Mouse (Mus musculus) heart, adult 9 months (tissue): ENCODE data around the gene Pnpla7.

ENCODE experiments used
- DNase-seq, 2 experiments: peaks; one replicate each; pipeline ENCODE4 v3.0.0; 2022; ENCODE audit warnings: low spot score in 2 of 2

Gene Pnpla7

DNA sequence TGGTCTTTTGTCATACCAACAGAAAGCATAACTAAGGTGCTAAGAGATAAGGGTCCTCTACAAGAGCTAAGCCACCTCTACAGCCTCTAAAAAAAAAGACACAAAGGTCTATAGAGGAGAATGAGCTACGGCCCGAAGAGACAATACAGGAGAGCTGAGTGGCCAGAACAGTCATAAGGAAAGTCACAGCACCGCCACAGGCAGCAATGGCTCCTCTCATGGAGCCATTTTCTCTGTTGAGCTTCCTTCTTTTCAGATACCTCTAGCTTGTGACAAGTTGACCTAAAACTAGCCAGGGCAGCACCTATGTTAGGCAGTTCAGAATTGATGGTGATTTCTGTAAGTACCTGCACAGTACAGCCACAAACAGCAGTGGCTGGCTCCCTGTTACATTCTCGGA, 90.7 kb downstream of the Pnpla7 start:
- DNase-seq: no peak

DNA sequence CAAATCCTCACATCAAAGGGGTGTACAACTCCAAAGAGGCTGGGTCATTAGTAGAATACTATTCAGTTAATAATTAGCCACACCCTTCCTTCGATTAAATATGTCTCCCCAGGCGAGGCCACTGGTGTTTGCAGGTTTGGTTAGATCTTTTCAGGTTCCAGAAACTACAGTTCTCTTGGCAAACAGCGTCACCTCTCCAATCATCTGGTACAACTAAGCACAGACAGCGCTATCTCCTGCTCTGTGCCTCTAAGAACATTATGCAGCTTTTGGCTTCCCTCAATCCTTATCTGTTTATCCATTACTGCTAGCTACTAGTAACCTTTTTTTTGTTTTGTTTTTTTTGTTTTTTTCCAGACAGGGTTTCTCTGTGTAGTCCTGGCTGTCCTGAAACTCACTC, 93.7 kb downstream of the Pnpla7 start:
- no peak for DNase-seq

DNA sequence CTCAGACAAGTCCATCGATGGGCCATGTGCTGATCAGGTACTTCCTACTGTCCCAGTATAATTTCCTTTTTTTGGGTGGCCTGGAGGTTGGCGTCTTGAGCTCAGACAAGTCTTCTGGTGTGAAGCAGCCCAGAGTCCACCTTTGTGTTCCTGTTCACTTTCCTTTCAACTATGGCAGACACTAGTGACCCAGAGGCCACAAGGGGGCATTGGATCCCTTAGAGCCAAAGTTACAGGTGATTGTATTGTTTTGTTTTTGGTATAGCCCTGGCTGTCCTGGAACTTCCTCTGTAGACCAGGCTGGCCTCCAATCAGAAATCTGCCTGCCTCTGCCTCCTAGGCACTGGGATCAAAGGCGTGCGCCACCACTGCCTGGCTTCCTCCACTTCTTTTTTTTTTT, 96.6 kb downstream of the Pnpla7 start:
- DNase-seq: no peak

DNA sequence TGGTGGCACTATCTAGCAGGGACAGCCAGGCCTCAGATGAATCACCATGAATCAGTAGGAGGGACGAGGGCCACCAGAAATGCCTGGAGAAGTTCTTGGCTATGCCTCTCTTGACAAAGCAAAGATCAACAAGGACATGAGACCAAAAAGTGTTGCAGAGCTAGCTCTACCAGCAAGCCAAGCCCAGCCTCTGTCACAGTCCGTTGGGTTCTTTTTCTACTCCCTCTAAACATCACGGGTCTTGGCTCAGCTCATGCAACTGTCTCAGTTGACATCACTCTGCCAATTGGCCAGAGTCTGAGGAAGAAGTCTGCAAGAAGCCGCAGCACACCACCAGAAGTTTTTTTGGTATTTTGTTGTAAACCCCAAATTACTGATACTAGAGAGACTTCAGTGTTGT, 99.7 kb downstream of the Pnpla7 start:
- DNase-seq: no peak

DNA sequence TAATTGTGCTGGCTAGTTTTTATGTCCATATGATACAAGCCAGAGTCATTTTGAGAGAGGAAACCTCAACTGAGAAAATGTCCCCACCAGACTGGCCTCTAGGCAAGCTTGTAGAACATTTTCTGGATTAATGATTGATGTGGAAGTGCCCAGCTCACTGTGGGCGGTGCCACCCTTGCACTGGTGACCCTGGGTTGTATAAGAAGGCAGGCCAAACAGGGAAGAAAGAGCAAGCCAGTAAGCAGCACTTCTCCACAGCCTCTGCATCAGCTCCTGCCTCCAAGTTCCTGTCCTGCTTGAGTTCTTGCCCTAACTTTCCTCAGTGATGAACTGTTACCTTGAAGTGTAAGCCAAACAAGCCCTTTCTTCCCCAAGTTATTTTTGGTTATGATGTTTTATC, 103.1 kb downstream of the Pnpla7 start:
- DNase-seq: no peak

DNA sequence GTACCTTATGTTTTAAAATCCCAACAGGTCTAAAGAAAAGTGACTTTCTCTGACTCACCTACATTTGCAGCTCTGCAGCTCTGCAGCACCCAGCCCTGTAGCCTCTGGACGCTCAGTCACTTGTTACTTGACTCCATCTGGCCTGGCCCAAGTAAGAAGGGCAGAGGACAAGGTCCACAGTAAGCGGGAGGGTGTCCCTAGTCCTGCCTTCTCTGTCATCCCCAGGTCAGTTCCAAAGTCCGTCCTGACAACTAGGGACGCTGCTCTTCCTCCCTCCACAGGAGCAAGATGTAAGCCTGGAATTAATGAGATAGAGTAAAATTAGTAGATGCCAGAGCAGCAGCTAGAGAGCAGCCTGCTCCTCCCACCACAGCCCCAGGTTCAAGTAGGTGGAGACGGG, 104.2 kb downstream of the Pnpla7 start, which contains the start of gene Entpd8:
TSS of gene Entpd8 (plus strand) at position 229 of the 400 bp plus-strand sequence.
- no peak for DNase-seq

DNA sequence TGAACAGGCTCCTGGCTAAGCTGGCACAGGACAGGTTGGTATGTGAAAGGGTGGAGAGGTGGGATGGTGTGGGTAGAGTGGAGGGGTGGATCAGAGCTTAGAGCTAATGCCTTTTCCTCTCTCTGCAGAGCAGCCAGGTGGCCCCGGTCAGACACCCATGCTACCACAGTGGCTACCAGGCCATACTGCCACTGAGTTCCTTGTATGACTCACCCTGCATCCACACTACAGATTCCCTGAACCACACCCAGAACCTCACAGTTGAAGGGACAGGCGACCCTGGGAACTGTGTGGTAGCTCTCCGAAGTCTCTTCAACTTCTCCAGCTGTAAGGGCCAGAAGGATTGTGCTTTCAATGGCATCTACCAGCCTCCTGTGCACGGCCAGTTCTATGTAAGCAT, 107.9 kb downstream of the Pnpla7 start:
- DNase-seq: no peak

DNA sequence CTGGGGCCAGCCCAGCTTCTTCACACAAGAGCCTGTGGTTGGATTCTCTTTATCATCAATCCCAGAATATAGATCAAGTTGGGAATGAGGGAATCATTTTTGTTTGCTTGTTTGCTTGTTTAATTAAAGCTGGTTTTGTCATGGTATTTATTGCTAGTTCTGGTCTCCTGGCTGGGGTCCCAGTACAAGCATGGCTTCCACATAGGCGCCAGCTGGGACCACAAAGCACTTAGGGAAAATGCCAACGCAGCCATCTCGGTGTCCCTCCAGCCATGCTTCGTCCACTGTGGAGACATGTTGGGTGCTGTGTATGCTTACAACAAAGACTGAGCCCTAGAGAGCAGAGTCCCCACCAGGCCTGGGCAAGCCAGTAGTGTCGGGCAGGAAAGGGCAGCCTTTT, 109.7 kb downstream of the Pnpla7 start:
- DNase-seq: no peak

DNA sequence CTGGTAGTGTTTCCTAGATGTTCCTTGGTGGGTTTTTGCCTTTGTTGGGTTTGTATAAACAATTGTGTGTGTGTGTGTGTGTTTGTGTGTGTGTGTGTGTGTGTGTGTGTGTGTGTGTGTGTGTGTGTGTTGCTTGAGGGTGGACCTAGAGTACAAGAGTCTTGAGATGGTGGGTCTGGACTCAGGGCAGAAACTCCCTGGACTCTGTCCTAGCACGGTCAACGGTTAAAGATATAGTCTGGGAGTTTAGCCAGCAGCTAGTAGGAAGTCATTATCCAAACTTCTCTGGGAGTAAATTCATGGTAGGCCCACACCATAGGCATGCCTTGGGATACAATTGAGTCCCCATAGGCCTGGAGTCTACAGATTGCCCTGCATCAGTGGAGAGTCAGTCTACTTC, 112.0 kb downstream of the Pnpla7 start:
- DNase-seq: no peak

DNA sequence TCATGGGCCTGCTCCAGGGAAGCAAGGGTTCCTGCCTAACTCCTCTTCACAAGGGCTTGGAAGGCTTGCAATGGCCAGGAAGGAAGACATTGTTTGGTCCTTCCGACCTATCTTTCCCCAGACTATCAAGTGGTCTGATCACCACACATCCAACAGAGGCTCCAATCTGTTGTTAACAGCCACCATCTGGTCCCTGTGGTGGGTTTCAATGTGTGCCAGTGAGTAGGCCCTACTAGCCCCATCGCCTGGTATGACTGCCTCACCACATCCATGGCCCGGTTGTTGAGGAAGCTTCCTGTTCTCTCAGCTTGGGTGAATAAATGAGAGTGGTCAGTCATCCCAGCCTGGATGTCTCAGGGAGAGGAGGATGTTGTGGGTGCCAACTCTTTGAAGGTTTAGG, 112.8 kb downstream of the Pnpla7 start:
- no peak for DNase-seq

DNA sequence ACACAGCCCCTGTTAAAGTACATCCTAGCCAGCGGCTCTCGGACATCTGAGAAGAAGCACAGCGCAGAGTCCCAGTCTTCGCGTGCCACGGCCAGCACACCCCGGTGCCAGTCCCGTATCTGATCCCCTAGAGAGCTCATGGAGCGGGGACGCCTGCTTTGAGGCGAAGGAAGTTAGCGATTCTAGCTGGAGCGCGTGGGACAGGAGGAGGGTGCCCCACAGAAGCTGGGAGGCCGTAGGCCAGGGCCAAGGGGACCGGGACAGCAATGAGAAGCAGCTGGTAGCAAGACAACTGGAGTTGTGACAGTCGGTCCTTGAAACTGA, 118.9 kb downstream of the Pnpla7 start:
- DNase-seq: no peak

DNA sequence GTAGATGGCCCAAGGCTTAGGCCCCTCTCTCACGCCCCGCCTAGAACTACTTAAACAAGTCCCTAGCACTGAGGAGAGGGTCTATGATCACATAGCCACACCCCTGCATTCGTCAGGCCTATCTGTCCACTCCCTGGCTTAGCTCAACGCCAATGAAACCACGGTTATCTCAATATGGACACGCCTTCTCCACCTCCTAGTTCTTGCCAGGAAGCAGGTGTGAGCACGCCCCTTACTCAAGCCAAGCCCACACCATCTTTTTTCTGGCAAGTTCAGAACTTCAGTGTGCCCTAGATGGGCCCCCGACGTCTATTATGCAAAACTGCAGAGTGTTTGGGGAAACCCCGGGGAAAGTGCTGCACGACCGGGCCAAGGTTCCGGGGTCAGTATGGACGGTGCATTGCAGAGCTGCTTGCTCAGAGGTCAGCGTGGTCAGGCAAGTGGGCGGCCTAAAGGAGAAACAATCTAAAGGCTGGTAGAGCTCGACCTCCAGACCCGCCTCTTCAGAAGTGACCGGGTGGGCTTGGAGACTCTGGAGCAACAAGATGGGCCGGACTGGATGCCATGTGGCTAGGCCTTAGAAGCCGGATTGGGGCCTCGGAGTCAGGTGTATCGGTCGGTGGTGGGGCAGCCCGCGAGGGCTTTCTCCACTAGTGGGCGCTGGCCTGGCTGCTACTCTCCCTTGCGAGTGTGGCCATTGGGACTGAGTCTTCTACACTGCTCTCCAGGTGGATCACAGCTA, 119.4 kb downstream of the Pnpla7 start, which contains the start of gene Noxa1:
TSS of gene Noxa1 (minus strand) at position 41 of the 742 bp plus-strand sequence.
- no peak for DNase-seq

DNA sequence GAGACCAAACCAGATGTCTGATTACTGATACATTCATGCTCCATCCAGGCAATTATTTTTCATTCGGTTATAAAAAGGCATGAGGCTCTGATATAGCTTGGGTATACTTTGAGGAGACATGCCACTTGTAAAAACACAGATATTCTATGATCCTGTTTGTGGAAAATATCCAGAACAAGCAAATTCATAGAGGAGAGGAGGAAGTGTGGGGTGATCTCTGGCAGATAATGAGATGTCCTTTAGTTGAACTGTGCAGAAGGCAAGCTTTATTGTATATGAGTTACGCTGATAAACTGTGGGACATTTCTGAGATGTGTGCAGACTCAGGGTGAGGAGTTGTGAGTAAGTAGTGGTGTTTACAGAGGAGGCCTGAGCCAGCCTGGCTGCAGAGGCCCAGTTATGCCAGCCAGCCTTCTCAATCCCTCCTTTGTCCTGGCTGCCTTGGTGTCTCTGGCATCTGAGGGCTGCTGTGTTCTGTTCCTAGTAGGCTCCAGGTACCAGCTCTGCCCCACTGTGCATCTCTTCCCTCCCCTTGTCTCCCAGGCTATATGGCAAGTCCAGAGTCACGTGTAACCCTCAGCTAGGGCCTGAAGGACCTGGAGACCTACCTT, 122.3 kb downstream of the Pnpla7 start:
- no peak for DNase-seq

DNA sequence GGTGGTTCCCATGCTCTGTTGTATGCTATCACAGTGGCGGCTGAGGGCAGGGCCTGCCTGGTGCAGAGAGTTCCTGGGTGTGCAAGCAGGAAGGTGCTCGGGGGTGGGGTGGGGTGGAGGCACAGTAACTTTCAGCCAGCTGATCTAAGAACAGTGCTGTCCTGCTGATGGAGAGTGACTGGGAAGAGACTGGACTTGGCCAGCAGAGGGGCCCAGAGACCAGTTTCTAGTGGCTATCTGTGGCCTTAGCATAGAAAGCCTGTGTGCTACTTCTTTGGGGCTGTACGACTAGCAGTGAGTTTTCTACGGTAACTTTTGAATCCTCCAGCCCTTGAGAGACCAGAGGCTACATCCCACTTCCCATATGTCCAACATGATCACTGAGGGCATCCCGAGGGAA, 123.1 kb downstream of the Pnpla7 start:
- DNase-seq: peak; percentile 16 to 17

DNA sequence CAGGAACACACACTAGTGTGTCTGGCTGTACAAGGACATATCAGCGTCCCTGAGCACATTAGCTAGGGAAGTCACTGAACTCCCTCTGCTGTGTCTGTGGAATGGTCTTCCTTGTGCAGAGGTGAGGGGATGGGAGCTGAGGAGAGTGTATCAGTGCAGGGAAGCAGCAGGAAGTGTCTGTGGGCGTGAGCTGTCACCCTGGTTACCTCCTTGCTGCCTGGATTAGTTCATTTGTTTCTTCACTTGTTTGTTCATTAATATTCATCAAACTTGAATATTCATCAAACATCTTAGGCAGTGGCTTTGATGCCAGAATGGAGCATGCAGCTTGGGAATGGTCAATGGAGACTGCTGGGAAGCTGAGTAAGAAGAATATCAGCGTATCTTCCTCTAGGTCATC, 123.9 kb downstream of the Pnpla7 start:
- DNase-seq: no peak
